Mouse (Mus musculus) ES-Bruce4 (cell line): Measurements from ENCODE around the gene Herpud1. TPM values are rescaled to one million over a fixed set of nuclear protein-coding genes. Genes with fewer than 3 reads are reported as not detected.

ENCODE experiments used
- H3K27ac ChIP-seq: 2 replicates; pipeline ENCODE4 v1.5.1; 2012; ENCODE audit warnings: low read length, inconsistent platforms; ENCODE audit not compliant: insufficient read depth
- H3K27me3 ChIP-seq: 2 replicates; pipeline ENCODE4 v1.6.1; 2012; ENCODE audit warnings: mild to moderate bottlenecking, low read length, inconsistent platforms; ENCODE audit not compliant: control insufficient read depth, poor library complexity, insufficient read depth, severe bottlenecking
- H3K36me3 ChIP-seq: 2 replicates; pipeline ENCODE4 v1.6.1; 2012; ENCODE audit warnings: inconsistent platforms, mild to moderate bottlenecking, low read length, moderate library complexity; ENCODE audit not compliant: control insufficient read depth, poor library complexity, insufficient read depth, severe bottlenecking
- H3K4me1 ChIP-seq: one replicate; pipeline ENCODE4 v1.8.1; 2011; ENCODE audit warnings: low read length; ENCODE audit not compliant: control insufficient read depth, insufficient read depth
- H3K4me3 ChIP-seq: 2 replicates; pipeline ENCODE4 v1.5.1; 2011; ENCODE audit warnings: low read depth, mild to moderate bottlenecking, low read length
- H3K9ac ChIP-seq: 2 replicates; pipeline ENCODE4 v1.6.1; 2012; ENCODE audit warnings: low read depth, mild to moderate bottlenecking, inconsistent platforms; ENCODE audit not compliant: poor library complexity, severe bottlenecking
- H3K9me3 ChIP-seq: replicated peaks from 2 replicates; pipeline ENCODE4 v1.6.1; 2012; ENCODE audit warnings: mild to moderate bottlenecking, low read length, inconsistent platforms; ENCODE audit not compliant: control insufficient read depth, poor library complexity, insufficient read depth, severe bottlenecking
- CTCF ChIP-seq: IDR thresholded peaks from one replicate; pipeline ENCODE4 v1.8.1; 2011; ENCODE audit warnings: low read depth, low read length
- EP300 ChIP-seq: IDR thresholded peaks from 2 replicates; pipeline ENCODE4 v1.6.1; 2011; ENCODE audit warnings: low read depth, low read length; ENCODE audit not compliant: insufficient read depth
- POLR2A ChIP-seq: IDR thresholded peaks from one replicate; pipeline ENCODE4 v1.8.1; 2011; ENCODE audit warnings: low read length; ENCODE audit not compliant: insufficient read depth
- polyA plus RNA-seq: library from polyadenylated mRNA; stranded (reverse); fragments of >200 nt; gene quantifications from 2 replicates; pipeline ENCODE4 v1.2.4, GENCODE M21; 2011; ENCODE audit warnings: low read depth; ENCODE audit not compliant: missing spikeins, insufficient read depth, insufficient read length

Herpud1 gene
- polyA plus RNA-seq, 1 experiment, result 9.4 TPM

DNA sequence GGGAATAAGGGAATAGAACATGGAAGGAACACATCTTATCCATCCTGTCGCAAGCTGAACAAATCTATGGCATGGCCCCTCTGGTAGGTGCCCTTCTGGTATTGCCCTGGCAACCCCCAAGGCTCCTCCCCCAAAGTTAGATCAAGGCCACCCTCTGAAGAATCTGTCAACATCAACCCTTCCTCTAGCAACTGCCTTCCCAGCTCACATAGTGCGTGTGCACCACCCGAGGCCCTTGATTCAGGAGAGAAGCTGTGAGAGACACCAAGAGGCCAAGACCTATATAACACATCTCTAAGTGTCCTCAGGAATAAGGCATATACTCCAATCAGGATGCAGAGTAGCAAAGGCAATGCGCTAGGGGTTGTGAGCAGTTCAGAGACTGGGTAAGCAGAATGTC is 36.0 kb downstream of the Herpud1 start:
- no peaks in the 10 kb centered on the region for H3K36me3 ChIP-seq
- no peaks in the 10 kb centered on the region; the same call in 1 of the 2 replicates for H3K27me3 ChIP-seq
- no peak for TF ChIP-seq EP300
- no peak for TF ChIP-seq CTCF
- TF ChIP-seq POLR2A, result no peak
- no peak overlapping the region for H3K27ac ChIP-seq
- H3K4me1 ChIP-seq, result peaks cover 3% of the 10 kb centered on the region
- H3K9ac ChIP-seq, result no peak overlapping the region
- H3K4me3 ChIP-seq, result no peak overlapping the region
- H3K9me3 ChIP-seq, result no peaks in the 10 kb centered on the region

DNA sequence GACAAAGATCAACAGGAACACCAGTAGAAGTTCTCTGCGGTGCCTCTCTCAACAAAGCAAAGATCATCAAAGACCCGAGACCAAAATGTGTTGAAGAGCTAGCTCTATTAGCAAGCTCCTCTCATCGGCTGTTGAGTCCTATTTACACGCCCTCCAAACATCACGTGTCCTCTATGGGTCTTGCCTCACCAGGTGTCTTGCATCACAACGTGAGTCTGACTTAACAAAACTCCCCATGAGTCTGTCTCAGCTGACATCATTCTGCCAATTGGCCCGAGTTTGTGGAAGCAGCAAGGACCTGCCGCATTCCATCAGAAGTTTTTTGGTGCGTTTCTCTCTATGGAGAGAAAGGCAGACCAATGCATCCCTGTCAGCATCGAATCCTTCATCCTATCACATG is 41.7 kb downstream of the Herpud1 start:
- no peak overlapping the region for H3K27ac ChIP-seq
- no peaks in the 10 kb centered on the region for H3K36me3 ChIP-seq
- H3K4me1 ChIP-seq, result no peaks in the 10 kb centered on the region
- TF ChIP-seq EP300 (no peak), POLR2A (no peak), CTCF (no peak)
- H3K9me3 ChIP-seq, result no peaks in the 10 kb centered on the region
- no peaks in the 10 kb centered on the region; the same call in 1 of the 2 replicates for H3K27me3 ChIP-seq
- no peak overlapping the region for H3K9ac ChIP-seq
- H3K4me3 ChIP-seq, result no peak overlapping the region

DNA sequence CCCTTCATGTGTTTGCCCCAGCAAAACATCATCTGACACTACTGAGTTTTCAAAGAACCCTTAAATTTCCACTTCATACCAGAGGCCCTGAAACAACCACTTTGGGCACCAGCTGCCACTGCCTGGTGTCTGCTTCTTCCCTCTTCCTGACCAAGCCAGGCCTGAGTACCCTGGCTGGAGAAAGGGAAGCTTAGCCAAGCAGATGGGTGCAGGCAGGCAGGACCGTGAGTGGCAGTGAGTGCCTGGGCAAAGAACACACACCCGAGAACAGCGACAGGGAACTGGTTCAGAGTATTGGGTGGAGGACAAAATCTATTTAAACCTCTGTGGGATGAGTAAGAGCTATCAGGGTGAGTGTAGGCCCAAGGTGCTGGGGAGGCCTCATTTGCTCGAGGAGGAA is 42.2 kb downstream of the Herpud1 start:
- Histone ChIP-seq H3K27ac (no peak overlapping the region), H3K27me3 (no peaks in the 10 kb centered on the region), H3K4me1 (no peaks in the 10 kb centered on the region), H3K4me3 (no peak overlapping the region), H3K9ac (no peak overlapping the region), H3K36me3 (no peaks in the 10 kb centered on the region), H3K9me3 (no peaks in the 10 kb centered on the region)
- TF ChIP-seq EP300, result no peak
- TF ChIP-seq CTCF, result no peak
- no peak for TF ChIP-seq POLR2A

DNA sequence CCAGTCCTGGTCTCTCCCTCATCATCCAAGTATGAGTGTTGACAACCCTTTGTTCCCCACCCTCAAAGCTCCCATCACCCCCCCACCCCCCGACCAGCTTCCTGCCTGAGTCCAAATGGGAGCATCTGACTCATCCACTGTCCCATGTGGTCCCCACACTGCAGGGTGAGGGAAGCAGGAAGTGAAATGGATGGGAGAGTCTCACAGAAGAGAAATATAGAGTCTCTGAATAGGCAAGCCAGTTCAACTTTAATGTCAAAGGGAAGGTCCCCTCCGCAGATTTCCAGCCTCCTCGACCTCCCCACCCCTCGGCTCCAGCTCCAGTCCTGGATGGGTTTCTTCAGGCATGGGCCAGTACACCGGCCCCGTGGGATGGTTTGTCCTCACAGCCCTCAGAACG is 43.1 kb downstream of the Herpud1 start:
- H3K27me3 ChIP-seq, result no peaks in the 10 kb centered on the region
- H3K9ac ChIP-seq, result no peak overlapping the region
- no peaks in the 10 kb centered on the region for H3K4me1 ChIP-seq
- H3K36me3 ChIP-seq, result no peaks in the 10 kb centered on the region
- H3K4me3 ChIP-seq, result no peak overlapping the region
- no peaks in the 10 kb centered on the region for H3K9me3 ChIP-seq
- TF ChIP-seq CTCF (no peak), EP300 (no peak), POLR2A (no peak)
- no peak overlapping the region for H3K27ac ChIP-seq

DNA sequence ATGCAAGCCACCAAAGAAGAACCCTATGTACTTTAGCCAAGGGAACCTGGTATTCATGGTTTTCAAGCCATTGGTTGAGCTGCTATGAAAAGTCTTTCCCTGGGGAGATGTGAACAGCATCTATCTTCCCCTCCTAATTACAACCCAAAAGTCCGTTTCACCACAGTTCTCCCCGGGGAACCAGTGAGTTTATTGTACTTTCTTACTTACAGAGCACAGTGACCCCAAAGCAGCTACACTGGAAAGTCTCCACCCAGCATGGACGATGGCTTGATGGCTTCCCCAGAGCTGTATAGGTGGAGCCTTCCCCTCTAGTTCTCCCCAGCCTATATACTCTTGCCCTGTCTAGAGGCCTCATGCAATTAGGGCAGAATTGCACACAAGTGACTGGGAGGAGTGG is 46.0 kb downstream of the Herpud1 start:
- no peaks in the 10 kb centered on the region for H3K4me1 ChIP-seq
- H3K9ac ChIP-seq, result no peak overlapping the region
- no peak overlapping the region for H3K27ac ChIP-seq
- no peaks in the 10 kb centered on the region for H3K27me3 ChIP-seq
- H3K4me3 ChIP-seq, result no peak overlapping the region
- H3K36me3 ChIP-seq, result no peaks in the 10 kb centered on the region
- H3K9me3 ChIP-seq, result no peaks in the 10 kb centered on the region
- TF ChIP-seq EP300 (no peak), CTCF (no peak), POLR2A (no peak)

DNA sequence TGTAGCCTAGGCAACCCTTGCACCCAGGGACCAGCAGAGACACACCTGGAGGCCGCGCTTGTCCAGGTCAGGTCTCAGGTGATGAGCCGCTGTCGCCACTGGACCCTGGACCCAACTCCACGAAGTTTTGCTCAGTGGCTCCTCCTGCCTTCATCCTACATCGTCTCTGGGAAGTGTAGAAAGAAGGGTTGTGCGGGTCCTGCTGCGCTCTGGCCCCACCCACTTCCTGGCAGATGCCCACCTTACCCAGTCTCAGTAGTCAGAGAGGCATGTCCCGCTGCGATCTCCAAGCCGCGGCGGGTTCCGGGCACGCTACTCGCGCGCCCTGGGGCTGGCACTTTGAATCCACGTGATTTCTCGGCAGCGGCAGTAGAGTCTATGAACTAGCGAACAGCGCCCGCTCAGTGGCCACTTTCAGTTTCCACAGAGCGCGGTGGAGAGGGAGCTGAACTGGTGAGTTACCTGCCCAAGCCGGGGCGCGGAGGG is 47.8 kb downstream of the Herpud1 start, which contains the start of gene Nlrc5:
TSS of gene Nlrc5 (plus strand) at position 376 of the 486 bp plus-strand sequence.
- Histone ChIP-seq H3K9me3 (no peaks in the 10 kb centered on the region), H3K4me3 (peak within 1 kb of the TSS; percentile 53), H3K4me1 (no peaks in the 10 kb centered on the region), H3K27me3 (no peaks in the 10 kb centered on the region), H3K36me3 (no peaks in the 10 kb centered on the region), H3K9ac (peak within 1 kb of the TSS; percentile 57), H3K27ac (no peak within 1 kb of the TSS)
- TF ChIP-seq CTCF, result no peak
- no peak for TF ChIP-seq EP300
- no peak for TF ChIP-seq POLR2A
